Mouse (Mus musculus) CD4-positive, CD25-positive, alpha-beta regulatory T cell, adult 2 months (primary cell): ENCODE measurements around the gene Insc.

Experiments
- DNase-seq: peaks from one replicate; pipeline ENCODE4 v3.0.0-alpha.2; 2012; ENCODE audit warnings: low read depth, low spot score

Gene Insc

DNA sequence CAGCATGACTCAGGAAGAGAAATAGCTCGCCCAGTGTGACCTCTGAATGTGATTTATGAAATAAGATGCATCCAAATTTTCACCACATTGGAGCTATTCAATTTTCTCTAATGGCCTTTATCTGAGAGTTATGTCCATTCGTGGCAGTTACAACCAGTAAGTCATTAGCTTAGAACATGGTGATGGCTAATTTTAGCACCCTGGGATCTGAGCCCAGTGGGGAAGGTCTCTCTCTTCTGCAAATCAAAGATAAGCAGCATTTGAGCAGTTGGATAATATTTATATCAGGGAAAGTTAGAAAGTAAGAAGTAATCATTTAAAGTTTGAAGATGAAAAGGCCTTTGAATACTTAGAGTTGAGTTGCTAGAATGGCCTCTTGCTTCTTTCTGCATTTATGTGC, 19.2 kb downstream of the Insc start:
- DNase-seq: no peak

DNA sequence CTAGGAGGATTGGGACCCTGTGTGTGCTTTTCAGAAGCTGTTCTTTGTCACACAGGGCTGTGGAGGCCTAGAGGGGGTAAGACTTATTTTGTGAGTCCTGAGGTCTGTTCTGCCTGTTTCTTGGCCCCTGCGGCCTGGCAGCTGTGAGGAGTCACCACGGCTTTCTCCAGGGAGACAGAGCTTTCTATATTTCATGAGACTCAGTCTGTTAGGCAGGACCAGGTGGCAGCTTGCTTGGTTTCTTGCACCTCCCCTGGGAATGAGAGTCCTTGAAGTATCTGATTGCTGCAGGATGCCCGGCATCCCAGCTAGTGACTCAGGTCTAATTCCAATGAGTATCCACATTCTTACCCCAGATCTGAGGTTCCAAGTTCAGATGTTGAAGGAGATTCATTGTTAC, 21.8 kb downstream of the Insc start:
- DNase-seq: no peak

DNA sequence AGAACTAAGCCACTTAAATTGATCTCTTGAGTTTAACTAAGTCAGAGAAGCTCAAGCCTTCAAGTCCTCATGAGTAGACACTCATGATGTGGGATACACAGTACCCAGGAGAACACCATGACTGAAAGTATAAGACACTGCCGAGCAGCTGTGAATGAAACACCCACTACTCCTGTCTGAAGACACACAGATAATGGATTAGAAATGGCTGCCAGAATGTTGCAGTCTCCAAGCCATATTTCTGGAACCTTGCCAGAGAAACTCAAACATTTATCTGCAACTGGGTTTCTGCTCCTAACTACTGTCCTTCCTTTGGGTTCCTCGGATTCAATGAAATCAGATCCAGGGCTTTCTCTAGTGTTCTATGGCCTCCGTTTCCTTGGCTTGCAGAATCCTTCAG, 23.0 kb downstream of the Insc start:
- DNase-seq: no peak

DNA sequence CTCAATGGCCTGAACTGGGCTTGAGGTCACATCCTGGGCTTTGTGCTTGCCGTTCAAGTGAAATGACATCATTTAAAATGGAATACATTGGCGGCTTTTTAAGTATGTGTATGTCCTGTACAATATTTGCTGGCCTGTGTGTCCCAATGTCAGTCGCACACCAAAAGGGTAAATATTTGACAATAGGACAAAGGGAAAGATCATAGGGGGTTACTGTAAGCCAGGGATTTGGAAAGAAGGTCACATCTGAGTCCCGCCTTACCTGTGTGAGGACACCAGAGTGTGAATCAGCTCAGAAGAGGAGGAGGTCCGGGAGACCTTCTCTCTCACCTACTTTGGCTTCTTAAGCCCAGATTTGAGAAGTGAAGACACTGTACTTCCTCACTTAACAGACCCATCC, 25.0 kb downstream of the Insc start:
- DNase-seq: no peak

DNA sequence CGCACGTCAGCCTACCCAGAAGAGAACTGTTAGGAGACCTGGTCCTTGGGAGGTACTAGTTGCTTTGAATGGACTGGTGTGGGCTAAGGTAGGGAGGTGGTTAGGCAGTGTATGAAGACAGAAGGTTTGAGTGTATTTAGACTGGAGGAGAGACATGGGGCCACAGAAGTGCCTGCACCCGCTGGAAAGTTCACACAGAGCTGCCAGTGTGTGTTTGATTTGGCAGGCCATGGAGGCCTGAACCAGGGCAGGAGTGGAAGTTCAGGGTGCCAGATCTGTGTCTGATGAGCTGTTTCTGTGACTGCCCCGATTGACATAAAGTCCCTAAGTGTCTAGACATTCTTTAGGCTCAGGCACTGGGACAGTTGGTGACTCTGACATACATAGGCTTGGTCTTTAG, 25.5 kb downstream of the Insc start:
- DNase-seq: no peak

GRCm38 (mm10) chr7:114770586-114770985, 27.1 kb downstream of the Insc start:
- no peak for DNase-seq

- DNase-seq: no peak
Measured at GRCm38 (mm10) chr7:114771801-114772200, 28.3 kb downstream of the Insc start.

GRCm38 (mm10) chr7:114773781-114774180, 30.3 kb downstream of the Insc start:
- no peak for DNase-seq

DNA sequence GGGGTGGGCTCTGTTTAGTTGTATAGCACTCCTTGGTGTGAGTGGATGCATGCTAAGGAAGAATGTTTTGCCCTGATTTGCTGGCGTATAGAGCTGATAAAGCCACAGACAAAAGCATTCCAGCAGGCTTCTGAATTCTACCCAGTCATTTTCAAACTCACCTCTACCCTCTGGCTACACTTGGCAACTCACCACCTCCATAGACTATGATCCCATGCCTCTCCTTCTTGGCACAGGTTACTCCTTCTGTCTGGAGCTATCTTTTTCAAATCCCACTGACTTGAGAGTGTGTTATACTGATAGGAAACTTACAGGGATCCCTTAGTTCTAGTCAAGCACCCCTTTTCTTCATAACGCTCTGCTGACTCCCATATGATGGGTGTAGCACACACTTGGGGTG, 32.4 kb downstream of the Insc start:
- DNase-seq: no peak

- DNase-seq: no peak
Measured at GRCm38 (mm10) chr7:114778156-114778770, 34.8 kb downstream of the Insc start.

- DNase-seq: no peak
Measured at GRCm38 (mm10) chr7:114779056-114779660, 35.7 kb downstream of the Insc start.

- no peak for DNase-seq
Measured at GRCm38 (mm10) chr7:114783291-114783690, 39.8 kb downstream of the Insc start.

DNA sequence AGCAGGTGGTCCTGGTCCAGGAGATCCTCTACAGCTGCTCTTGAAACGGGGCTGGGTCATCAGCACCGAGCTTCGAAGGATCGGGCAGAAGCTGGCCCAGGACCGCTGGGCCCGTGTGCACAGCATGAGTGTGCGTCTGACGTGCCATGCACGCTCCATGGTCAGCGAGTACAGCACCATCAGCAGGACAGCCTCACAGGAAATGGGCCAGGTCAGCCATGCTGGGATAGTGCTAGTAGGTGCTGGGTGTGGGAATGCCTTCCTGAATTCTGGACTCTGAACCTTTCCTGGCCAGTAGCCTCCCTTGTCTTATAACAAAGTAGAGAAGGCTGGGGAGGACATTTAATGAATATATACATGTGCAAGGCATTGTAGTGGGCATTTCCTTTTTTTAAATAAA, 47.6 kb downstream of the Insc start:
- DNase-seq: no peak

DNA sequence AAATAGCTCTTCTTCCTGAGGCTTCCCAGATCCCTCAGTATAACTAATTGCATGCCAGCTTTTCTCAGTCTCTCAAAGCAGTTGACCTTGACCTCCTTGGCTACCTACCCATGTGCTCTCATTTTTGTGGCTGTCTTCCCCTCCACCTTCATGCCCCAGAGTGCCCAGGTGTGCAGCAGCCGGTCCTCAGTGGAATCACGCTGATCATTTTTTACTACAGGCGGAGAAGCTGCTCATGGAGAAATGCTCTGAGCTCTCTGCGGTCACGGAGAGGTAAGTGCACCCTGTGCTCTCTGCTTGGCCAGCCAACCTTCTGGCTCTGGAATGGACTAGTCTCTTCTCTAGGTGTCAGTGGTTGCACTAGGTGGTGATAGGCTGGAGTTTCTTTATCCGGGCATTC, 48.5 kb downstream of the Insc start:
- DNase-seq: no peak

- no peak for DNase-seq
Measured at GRCm38 (mm10) chr7:114794400-114794799, 50.9 kb downstream of the Insc start.

DNA sequence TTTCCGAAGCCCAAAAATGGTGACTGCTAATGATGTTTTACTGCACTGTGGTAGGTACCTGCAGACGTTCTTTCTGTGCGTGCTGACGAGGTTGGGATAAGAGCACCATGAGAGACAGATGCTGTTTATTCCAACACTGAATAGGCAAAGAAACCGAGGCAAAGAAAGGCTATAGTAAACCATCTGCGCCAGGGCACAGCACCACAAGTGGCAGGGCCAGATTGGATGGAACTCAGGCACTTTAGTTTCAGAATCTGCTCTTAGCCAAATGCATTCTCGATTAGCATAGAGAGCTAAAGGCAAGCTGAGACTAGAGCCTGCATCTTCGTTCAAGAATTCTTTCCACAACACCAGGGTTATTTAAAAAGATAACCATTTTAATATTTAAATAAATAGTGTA, 59.1 kb downstream of the Insc start:
- no peak for DNase-seq

DNA sequence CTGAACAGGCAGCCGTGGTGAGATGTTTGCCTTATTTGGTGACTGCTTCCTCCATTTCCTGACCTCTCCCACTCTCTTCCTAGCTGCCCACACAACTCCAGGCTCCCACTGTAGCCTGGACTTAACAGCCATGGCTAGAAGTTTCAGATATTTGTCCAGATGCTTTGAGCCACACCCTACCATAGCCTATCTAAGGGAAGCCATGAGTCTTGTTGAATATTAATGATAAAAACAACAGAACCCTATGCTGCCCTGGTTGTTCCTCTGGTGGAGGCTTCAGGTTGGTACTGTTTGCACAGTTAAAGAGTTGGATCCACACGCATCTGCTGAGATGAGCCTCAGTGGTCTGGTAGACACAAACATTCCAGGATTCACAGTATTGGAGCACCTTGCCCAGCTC, 61.8 kb downstream of the Insc start:
- no peak for DNase-seq

- DNase-seq: no peak
Measured at GRCm38 (mm10) chr7:114807343-114807742, 63.8 kb downstream of the Insc start.

DNA sequence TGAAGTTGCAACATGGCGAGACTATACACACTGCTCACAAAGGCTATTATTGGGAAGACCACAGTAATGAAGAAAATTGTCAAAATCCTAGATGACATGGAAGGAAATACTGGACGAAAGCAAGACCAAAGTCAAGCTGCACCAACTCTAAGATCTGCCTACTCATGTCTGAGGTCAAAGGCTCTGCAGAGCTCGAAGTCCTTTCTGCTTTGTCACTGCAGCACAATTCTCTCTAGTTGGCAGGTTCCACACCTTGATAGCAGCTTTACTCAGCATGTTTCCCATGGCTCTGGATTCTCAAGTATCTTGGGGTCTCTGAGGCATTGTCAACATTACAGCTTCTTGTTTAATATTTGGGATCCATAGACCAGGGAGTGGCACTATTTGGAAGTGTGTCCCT, 64.8 kb downstream of the Insc start:
- no peak for DNase-seq

DNA sequence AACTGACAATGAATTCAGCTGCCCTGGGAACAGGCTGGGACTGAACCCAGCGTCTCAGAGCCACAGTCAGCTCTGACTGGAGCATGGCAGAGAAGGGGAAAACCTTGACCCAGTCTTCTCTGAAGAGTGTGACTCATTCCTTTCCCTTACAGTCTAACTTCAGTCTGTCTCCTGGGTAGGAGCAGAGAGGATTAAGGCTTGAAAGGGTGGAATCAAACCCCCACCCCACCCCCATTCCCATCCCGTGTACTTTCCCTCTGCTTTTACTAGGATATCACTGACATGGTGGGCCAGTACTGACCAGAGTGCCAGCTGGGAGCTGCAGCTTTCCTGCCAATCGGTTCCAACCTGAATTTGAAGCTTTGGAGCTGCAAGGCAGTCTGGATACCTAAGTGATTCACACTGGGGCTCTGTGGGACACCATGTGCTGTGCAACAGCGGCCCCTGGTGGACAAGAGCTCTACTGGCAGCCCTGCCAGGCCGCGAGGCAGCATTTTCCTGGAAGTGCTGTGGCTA, 73.9 kb downstream of the Insc start:
- peak; percentile 80 for DNase-seq

DNA sequence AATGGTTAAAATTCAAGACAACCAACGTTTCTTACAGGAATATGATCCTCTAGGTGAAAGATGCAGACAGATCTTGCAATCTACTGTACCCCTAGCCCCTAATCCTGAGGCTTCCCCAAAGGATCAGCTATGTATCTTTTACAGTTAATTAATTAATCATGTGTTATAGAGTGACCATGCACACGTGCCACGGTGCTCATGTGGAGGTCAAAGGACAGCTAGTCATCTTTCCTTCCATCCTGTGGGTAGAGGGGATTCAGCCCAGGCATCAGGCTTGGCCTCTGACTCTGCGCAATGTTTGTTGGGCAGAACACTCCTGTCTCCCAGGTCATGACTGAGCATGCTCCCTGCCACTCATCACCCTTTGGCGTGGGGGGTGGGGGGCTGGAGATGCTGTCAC, 74.4 kb downstream of the Insc start:
- no peak for DNase-seq

DNA sequence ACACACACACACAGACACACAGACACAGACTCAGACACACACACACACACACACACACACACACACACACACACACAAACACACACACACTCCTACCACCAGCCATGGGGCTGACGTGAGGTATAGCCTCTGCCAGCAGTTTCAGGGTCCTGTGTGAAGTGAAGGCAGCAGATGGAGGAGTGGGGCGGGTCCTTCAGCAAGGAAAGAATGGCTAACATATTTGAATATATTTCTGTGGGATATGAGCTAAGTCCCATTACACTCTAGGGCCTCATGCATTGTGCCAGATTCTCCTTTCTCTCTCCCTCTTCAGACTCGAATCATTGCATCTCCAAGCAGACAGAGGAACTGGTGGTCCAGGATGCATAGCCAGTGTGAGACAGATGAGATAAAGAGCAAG, 74.9 kb downstream of the Insc start:
- no peak for DNase-seq

- DNase-seq: no peak
Measured at GRCm38 (mm10) chr7:114818836-114819235, 75.3 kb downstream of the Insc start.

GRCm38 (mm10) chr7:114822736-114823135, 79.2 kb downstream of the Insc start:
- no peak for DNase-seq
